Mouse (Mus musculus) forebrain, postnatal 0 days (tissue): ENCODE measurements at regions not wholly inside any gene's neighbourhood (a gene's known extent, or its start where the extent isn't known, plus 50 kb on each side); places are given as distances from the start of the nearest gene placed in this dataset.

Experiments
- ATAC-seq: fragments of 200-750 bp; cut with Nextera tagmentation; 2 replicates; pipeline ENCODE4 v1.8.0; 2017; ENCODE audit warnings: mild to moderate bottlenecking, moderate library complexity
- DNase-seq: peaks from one replicate; pipeline ENCODE4 v3.0.0-alpha.2; 2015
- H3K27ac ChIP-seq: fragments of 300-500 bp; sonication (generic); 2 replicates; pipeline ENCODE4 v1.5.1; 2014; ENCODE audit warnings: low read depth, mild to moderate bottlenecking, antibody characterized with exemption, low read length, moderate library complexity, mixed read lengths
- H3K27me3 ChIP-seq: fragments of 300-500 bp; sonication (generic); 2 replicates; pipeline ENCODE4 v1.6.1; 2014; ENCODE audit warnings: mild to moderate bottlenecking, low read length, mixed read lengths; ENCODE audit not compliant: insufficient read depth
- H3K36me3 ChIP-seq: fragments of 300-500 bp; sonication (generic); 2 replicates; pipeline ENCODE4 v1.6.1; 2014; ENCODE audit warnings: mild to moderate bottlenecking, moderate library complexity; ENCODE audit not compliant: insufficient read depth
- H3K4me1 ChIP-seq: fragments of 300-500 bp; sonication (generic); 2 replicates; pipeline ENCODE4 v1.6.1; 2014; ENCODE audit warnings: antibody characterized with exemption; ENCODE audit not compliant: insufficient read depth
- H3K4me2 ChIP-seq: fragments of 300-500 bp; sonication (generic); 2 replicates; pipeline ENCODE4 v1.6.1; 2014; ENCODE audit warnings: low read depth, mild to moderate bottlenecking, moderate library complexity
- H3K4me3 ChIP-seq: fragments of 300-500 bp; sonication (generic); 2 replicates; pipeline ENCODE4 v1.5.1; 2014; ENCODE audit warnings: low read depth, low read length, mixed read lengths
- H3K9ac ChIP-seq: fragments of 300-500 bp; sonication (generic); 2 replicates; pipeline ENCODE4 v1.6.1; 2014; ENCODE audit warnings: mild to moderate bottlenecking
- H3K9me3 ChIP-seq: fragments of 300-500 bp; sonication (generic); 2 replicates; pipeline ENCODE4 v1.6.1; 2016; ENCODE audit warnings: low read length
- CTCF ChIP-seq: sonication (generic); IDR thresholded peaks from 2 replicates; pipeline ENCODE4 v1.5.1; 2016; ENCODE audit warnings: antibody characterized with exemption, control low read depth, low read depth
- WGBS: fragments of 180-500 bp; shearing (Covaris S2); extraction: QIAGEN DNeasy Blood & Tissue Kit; methylation state at CpG from one replicate; pipeline ENCODE4 v1.1.7; 2014; 5-methylcytosine and 5-hydroxymethylcytosine counted together

DNA sequence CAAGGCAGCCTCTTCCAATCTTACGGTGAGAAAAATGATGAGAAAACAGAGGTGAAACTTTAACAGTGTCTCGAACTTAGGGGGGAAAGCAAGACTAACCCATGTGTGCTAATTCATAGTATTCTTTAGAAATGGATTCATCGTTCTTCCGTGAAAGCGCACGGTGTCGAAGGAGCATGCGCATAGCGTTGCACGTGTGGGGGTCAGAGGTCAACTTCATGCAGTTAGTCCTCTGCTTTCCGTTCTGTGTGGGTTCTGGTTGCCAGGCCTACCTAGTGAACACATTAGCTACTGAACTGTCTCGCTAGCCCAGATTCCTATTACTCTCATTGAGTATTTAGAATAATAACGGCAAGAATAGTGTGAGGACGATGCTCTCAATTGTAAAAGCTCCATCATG, 74.7 kb upstream of the Kcnk2 start:
- no peak for TF ChIP-seq CTCF
- no peak overlapping the region for H3K27ac ChIP-seq
- H3K36me3 ChIP-seq, result no peaks in the 10 kb centered on the region
- H3K9me3 ChIP-seq, result no peaks in the 10 kb centered on the region
- DNase-seq (no peak), ATAC-seq (no peak)
- no peak overlapping the region for H3K4me2 ChIP-seq
- no peaks in the 10 kb centered on the region for H3K4me1 ChIP-seq
- no peak overlapping the region for H3K4me3 ChIP-seq
- no peak overlapping the region for H3K9ac ChIP-seq
- 93% methylated on average over 14 of the region's 14 CpGs for WGBS
- H3K27me3 ChIP-seq, result no peaks in the 10 kb centered on the region

DNA sequence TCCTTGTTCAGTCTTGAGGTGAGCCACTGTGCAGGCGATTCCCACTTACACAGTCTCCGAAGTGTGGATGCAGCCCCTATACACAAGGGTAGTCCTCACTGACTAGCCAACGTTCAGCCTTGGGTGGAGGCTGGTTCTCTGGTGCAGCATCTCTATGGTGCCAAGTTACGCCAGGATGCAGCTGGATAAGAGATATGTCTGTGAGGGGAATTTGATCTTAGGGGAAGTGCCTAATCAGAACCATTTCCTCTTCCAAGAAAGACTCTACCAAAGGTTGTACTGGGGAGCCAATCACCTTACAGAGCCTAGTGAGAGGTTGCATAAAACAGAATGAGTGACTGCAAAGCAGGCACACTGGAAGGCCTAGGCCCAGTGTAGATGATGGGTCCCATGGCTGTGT, 71.0 kb upstream of the Kcnk2 start:
- no peaks in the 10 kb centered on the region for H3K27me3 ChIP-seq
- ATAC-seq (no peak), DNase-seq (no peak)
- no peak overlapping the region for H3K4me3 ChIP-seq
- no peaks in the 10 kb centered on the region for H3K4me1 ChIP-seq
- no peak overlapping the region for H3K4me2 ChIP-seq
- H3K9me3 ChIP-seq, result no peaks in the 10 kb centered on the region
- H3K9ac ChIP-seq, result no peak overlapping the region
- 91% methylated on average over 4 of the region's 4 CpGs for WGBS
- TF ChIP-seq CTCF, result no peak
- H3K36me3 ChIP-seq, result no peaks in the 10 kb centered on the region
- H3K27ac ChIP-seq, result no peak overlapping the region

DNA sequence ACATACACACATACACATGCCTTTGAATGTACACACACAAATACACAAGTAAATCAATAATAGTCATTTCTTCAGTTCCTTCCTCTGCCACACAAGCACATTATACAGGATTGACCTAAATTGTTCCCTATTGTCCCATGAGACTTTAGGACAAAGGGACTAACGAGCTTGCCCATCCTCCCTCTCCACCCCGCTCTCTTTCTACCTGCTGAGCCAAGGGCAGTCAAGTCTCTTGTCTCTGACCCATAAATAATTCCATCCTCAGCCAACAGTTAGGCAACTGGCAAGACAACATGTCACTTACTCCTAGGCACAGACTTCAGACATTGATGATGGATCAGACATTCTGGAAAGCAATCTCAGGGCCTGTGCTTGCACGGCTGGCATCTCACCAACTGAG, 56.3 kb upstream of the Kcnk2 start:
- no peak for TF ChIP-seq CTCF
- DNase-seq, result no peak
- H3K27me3 ChIP-seq, result no peaks in the 10 kb centered on the region
- no peaks in the 10 kb centered on the region for H3K36me3 ChIP-seq
- H3K4me1 ChIP-seq, result no peaks in the 10 kb centered on the region
- no peak overlapping the region for H3K4me3 ChIP-seq
- WGBS, result 48% methylated on average over 3 of the region's 3 CpGs
- no peak overlapping the region for H3K9ac ChIP-seq
- no peak for ATAC-seq
- no peak overlapping the region for H3K4me2 ChIP-seq
- H3K27ac ChIP-seq, result no peak overlapping the region
- H3K9me3 ChIP-seq, result no peaks in the 10 kb centered on the region
